Mouse (Mus musculus): ENCODE measurements around the gene Gm10271.

Gm10271 gene

DNA sequence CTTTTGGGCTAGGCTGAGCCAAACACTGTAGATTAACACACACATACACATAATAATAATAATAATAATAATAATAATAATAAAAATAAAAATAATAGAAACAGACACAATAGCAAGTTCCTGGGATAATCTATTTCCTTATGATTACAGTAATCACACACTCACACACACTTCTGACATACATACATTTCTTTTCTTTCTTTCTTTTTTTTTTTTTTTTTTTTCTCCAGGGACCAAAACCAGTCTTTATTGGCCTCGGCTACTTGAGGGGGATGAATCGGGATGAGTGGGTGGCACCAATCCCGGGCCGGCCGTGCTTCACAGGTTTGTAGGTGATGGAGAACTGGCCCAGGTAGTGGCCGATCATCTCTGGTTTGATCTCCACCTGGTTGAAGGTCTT is at the start of gene Gm10271:
Gene Gm10271, minus strand, starts transcription at position 101 of the 400 bp plus-strand sequence.
- in situ Hi-C loops (cut with MboI, MseI), result no loop called here

DNA sequence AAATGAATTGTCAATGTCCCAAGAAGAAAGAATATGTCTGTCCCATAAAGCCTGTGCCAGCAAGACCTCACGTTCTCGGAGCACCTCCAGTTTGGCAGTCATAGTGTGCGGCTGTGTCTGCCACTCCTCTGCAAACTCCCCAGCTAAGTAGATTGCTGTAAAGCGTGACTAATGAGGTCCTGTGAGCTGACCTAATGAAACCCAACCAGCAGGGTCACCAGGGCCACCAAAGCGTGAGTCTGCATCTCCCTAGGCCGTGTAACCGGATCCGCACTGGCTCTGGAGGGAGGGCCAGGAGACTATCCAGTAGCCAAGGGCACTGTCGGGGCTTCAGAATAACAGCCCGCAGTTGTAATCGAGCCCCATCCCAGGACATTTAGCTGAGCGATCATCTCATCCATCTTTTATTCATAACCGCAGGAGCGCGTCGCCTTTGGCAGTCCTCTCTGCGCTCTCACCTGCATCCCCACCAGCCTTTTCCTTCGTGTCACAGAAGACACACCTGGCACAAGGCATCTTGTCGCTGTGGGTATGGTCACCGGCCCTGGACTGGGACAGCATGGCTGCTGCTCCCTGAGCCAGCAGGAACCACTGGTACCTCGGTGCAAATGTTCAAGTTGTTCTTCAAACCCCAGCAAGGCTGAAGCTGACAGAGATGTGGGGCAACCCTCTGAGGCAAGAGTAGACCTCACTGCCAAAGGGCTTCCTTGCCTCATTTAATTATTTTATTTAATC is 48.8 kb upstream of the Gm10271 start:
- in situ Hi-C loops (cut with MboI, MseI), result no loop called here

DNA sequence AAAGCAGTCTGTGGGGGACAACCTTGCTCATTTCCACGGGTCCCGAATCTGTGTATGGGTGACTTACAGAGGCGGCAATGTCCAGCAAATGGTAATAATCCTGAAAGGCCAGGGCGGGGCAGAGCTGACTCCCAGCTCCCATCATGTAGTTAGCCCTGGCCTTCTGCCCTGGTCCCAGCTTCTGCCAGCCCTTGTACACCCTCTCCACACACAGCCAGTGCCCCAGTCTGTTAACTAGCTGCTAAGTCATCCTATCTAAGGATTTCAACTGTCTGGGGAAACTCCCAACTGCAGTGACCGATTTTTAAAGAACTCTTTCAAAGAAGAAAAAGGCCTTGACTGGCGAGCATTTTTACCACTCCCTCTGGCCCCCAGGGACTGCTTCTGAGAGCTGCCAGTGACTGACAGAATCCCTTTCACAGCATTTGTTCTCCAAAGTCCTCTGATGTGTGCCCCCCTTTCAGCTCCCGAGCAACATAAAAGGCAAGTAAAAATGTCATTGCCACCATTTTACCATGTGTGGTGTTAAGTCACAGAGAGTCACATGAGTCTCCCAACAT is 46.0 kb upstream of the Gm10271 start:
- in situ Hi-C loops (cut with MboI, MseI), result loop anchor here (10.0 kb wide), 1 partner anchor 1684 kb away; no protein-coding TSS in a partner anchor

DNA sequence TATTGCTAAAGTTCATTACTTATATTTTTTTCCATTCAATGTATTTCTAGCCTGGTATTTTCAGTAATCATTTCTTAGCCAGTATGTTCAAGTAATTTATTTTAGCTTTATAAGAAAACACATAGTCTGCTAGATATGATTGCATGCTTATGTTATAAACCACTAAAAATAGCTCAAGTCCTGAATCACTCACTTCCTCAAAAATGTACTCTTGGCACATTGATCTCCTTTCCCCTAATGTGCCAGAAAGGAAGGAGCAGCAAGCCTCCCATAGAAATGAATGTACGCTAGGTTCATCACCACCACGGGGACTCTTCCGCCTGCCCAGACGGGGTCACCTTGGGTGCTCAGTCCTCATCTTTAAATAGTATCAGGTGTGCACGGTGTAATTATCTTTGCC is 42.2 kb upstream of the Gm10271 start:
- in situ Hi-C loops (cut with MboI, MseI), result loop anchor here (10.0 kb wide), 1 partner anchor 1680 kb away; no protein-coding TSS in a partner anchor

DNA sequence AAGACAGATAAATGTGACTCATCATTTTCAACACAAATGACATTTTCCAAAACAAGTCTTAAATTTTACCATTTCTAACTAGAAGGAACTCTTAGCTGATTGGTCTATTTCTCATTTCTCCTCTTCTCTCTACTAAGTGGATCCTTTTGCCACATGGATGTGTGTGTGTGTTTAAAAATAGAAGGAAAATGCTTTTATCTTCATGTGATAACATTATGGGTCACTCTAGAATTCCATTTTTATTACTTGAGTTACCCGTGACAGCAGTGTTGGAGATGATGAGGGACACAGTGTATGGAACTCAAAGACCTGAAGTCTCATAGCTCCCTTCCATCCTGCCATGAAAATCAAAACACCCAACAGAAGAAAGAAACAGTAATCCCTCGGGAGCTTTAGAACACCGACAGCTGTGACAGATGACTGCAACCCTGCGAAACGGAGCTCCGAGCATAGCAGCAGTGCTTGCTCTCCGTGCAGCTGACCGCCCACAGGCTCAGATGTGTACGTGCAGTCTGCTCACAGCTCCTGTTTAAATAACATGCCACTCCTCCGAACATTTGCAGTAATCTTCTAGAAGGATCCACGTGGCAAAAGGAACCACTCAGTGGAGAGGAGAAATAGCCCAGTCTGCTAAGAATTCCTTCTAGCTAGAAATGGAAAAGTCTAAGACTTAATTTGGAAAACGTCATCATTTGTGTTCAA is 41.4 kb upstream of the Gm10271 start:
- in situ Hi-C loops (cut with MboI, MseI), result loop anchor here (10.0 kb wide), 1 partner anchor 1679 kb away; no protein-coding TSS in a partner anchor

DNA sequence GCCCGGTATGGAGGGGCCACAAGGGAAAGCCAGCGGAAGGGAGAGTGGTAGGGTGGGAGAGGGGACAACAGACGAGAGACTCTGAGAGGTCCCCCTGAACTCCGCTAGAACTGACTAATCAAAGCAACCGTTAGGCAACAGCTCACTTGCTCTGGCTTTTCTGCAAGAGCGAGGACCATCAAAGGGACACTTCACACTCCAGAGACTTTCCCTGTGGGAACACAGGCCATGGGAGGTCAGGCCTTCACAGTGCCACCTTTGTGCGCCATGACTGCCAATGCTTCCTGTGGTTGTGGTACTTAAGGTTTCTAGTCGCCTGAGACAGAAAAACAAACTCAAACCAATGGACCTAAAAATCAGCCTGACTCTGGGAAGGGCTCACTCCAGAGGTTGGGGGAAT is 38.6 kb upstream of the Gm10271 start:
- in situ Hi-C loops (cut with MboI, MseI), result loop anchor here (10.0 kb wide), 1 partner anchor 1676 kb away; no protein-coding TSS in a partner anchor

DNA sequence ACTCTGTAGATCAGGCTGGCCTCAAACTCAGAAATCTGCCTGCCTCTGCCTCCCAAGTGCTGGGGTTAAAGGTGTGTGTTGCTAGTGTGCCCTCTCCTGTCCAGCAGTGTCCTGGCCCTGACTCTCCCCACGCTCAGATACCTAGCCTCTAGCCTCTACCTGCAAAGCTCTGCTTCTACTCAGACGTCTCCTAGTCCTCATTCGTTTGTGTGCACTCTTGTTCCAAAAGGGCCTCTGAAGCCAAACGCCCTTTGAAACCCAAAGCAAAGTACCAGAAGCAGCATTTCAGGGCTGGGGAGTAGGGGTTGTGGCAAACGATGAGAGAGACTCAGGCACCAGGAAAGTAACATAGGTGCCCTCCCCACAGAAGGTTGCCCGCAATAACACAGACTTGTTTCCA is 37.3 kb upstream of the Gm10271 start:
- in situ Hi-C loops (cut with MboI, MseI), result loop anchor here (10.0 kb wide), 1 partner anchor 1675 kb away; no protein-coding TSS in a partner anchor

DNA sequence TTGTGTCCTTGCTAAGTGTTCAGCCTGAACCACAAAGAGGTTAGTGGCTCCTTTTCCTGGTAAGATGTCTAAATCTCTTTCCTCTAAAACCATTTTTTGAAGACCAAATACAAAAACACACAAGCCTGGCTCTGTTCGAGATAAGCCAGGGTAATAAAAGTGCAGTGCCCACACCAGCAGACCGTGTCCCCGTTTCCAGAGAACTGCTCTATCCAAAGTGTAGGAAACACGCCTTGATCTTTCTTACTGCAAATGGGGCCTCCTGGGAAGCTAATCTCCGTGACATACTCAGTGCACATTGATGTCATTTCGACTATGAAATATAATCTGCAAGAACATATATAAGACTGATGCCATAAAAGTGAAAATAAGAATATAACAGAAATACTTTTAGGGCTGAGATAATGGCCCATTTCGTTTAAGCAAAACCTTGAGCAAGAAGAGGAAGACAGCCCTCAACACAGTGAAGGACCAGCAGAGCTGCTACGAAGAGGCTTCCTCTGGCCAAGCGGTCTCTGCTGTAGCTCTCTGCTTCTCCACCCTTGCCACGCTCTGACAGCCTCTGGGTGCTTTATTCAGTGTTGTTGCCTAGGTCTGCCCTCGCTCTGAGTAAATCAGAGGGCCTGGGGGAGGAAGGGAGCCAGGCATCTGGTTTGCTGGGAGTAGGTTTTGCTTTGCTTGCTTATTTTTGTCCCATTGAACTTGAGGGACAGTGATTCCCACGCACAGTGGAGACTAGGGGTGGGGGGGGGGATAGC is 33.5 kb upstream of the Gm10271 start:
- in situ Hi-C loops (cut with MboI, MseI), result no loop called here

DNA sequence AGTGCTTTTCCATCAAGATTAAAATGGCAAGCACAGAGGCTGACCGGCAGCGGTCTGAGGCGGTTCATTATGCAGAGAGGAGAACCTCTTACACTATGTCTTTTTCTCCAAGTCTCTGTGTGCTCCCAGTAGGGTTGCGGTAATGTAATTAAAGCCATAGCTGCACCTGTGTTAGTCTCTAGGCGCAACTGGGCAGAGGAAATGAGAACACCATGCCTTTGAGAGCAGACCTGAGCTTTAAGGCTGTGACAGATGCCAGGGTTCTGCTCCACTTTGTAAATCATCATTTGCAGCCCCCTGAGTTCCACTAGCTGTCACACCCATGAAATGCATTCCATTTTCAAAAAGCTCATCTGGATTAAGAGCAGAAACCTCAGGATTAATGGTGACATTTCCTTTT is 32.3 kb upstream of the Gm10271 start:
- in situ Hi-C loops (cut with MboI, MseI), result no loop called here

DNA sequence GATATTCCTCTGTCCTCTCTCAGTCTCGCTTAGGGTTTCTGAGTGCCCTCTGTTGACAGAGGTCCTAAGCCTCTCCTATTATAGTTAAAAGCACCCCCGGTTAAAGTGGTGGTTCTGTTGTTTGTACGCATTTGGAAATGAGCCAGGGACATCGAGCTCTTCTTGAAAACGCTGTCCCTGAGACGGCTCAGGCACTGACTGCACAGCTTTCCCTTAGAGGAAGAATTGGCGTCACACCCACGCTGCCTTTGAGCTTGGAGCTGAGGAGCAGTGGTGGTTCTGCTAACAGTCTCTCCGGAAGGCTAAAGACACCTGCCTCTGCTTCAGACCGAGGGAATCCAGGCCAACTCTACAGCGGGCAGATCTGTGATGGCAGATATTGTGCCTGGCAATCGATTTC is 28.6 kb upstream of the Gm10271 start:
- in situ Hi-C loops (cut with MboI, MseI), result no loop called here

DNA sequence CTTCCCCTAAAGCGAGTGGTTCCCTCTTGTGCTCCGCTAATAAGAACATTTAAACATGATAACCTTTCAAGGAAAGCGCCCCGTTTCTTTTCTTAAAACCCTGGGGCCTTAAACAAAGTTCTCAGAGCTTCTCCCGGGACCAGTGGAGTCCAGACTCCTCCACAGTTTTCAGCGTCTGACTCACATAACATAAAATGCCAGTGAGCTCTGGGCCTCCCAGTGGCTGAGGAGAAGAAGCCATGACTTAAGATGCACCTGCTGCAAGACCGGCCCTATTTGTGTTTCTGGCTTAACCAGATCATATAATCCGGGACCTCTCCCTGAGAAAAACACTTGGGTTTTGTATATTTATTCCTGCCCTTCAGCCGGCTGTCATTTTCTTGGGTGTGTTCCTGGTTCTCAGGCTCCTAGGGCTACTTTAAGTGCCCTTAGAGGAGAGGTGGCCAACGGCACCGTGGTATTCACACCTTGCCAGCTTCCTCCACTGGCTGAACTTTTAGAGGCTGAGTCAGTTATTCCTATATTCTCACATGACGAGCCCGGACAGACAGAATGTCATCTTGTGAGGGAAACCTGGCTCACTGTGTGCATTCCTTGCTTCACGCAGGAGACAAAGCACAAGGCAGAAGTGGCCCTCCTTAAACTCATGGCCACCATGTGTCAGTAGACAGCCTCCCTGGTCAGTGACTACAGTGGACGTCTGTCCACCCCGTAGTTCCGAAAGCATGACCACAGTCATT is 26.5 kb upstream of the Gm10271 start:
- in situ Hi-C loops (cut with MboI, MseI), result no loop called here

DNA sequence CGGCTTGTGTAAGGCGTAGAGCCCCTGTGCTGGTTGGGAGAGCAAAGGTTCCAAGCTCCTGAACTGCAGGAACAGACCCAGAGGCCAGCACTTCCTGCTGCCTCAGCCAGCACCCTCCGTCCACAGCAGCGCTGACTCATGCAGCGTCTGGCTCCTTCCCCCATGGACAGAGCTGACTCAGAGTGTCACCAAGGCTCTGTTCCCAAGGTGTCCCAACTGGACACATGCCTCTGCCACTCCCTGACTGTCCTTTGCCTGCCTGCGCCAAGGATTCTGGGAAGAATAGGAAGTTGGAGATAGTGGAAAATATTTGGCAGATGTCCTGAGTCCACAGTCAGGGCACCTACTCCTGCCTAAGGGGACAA is 23.8 kb upstream of the Gm10271 start:
- in situ Hi-C loops (cut with MboI, MseI), result no loop called here

DNA sequence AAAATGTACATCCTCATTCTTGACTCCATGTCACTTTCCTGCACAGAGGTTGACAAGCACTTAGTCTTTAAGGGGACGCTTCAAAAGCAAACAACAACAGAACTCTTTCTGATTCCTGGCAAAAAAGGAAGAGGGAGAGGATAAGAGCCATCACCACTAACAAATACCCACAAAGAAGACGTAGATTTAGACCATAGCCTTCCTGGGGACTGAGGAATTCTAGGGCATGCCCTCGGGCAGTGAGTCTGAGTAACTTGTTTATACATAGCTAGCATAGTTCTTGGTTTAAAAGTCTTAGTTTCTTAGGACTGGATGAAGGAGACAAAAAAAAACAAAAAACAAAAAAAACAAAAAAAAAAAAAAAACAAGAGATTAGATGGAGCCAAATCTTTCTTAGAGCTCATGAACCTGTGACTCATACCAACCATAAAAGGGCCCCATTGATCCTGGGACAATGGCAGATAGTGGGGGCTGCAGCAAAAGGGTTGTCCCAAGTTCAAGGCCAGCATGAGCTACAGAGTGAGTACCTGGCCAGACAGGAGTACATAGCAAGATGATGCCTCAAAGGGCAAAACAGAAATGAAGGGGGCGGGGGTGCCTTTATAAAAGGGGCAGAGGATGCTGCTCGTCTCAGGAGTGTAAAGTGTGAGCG is 23.3 kb upstream of the Gm10271 start:
- in situ Hi-C loops (cut with MboI, MseI), result no loop called here

DNA sequence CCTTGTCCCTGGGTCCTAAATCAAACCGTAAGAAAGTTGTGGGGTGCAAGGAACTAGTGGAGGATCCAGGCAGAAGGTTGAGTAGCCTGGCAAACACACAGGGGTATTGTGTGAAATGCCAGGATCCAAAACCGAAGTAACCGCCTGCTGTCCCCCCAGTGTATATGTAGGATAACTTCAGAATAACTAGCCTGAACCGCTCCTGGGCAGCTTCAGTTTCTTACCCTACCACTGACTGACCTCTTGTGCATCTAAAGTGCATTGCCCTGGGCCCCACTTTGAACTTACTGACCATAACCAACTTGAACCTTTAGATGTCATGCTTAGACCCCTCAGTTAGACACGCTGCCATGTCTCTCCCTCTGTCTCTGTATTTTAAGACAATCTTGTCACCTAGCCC is 22.8 kb upstream of the Gm10271 start:
- in situ Hi-C loops (cut with MboI, MseI), result no loop called here

DNA sequence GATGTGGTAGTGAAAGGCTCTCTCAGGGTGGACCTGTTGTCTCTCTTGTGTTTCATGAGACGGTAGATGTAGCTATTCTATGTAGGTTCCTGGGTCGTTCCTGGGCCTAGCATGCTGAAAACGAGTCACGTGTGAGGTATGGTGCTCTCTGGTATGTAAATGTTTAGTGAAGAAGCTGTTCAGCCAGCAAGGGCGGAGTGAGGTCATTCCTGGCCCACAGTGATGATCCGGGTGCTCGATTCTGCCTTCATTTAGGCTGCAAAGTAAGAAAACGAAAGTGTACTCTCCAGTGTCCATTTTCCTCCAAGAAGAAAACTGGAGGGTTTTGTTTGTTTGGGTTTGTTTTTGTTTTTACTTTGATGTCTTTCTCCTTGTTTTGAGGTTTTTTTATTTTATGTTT is 21.6 kb upstream of the Gm10271 start:
- in situ Hi-C loops (cut with MboI, MseI), result no loop called here

DNA sequence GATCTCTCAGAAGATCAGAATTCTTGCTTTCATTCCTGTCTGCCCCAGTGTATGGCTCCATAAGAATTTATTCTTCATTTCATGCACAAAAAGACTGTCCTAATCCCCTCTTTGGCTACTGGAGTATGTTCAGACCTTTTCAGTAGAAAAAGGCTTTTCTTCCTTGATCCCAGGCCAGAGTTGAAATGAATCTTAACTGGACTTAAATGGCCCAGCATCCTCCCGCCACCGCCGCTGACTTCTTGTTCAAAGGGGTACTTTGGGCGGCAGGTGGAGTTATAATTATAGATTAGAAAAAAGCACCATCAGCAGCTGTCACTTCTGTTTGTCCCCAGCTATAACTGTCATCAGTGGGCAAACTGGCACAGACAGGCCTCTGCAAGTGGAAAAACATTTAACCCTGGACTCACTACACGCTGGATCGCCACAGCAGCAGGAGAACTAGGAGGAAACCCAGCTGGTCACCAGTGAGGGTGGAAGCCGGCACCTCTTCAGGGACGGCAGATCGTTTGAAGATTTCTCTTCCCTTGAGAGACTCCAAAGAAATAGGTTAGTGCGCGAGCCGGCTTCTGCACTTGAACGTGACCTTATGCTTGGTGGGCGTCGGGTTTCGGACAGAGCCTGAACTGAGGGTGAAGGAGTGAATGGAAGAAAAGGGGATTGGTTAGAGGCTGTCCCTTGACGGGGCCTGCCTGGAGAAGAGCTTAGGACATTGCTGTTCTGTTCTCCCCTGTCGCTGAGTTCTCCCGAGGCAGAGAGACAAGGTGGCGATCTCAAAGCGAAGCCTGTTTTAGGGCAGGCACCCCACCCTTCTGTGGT is 14.1 kb upstream of the Gm10271 start, which contains the start of gene Best3:
Gene Best3, plus strand, starts transcription at position 51 of the 819 bp plus-strand sequence.
- in situ Hi-C loops (cut with MboI, MseI), result no loop called here

DNA sequence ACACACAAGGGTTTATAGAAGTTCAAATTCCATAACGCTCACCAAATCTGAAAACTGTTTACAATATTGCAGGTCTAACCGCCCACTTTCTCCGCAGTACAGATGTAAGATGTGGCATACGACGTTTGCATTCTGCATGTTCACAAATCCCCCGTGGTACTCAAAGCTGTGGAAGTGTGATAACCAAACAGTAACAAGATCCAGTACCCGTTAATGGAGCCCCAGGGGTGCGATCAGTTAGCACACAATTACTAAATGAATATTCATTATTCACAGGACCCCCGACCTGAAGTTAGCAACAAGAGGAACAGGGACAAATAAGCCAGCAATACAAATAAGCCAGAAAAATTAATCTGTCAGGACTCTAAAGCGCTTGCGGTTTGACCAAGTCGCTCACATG is 12.4 kb upstream of the Gm10271 start:
- in situ Hi-C loops (cut with MboI, MseI), result no loop called here

DNA sequence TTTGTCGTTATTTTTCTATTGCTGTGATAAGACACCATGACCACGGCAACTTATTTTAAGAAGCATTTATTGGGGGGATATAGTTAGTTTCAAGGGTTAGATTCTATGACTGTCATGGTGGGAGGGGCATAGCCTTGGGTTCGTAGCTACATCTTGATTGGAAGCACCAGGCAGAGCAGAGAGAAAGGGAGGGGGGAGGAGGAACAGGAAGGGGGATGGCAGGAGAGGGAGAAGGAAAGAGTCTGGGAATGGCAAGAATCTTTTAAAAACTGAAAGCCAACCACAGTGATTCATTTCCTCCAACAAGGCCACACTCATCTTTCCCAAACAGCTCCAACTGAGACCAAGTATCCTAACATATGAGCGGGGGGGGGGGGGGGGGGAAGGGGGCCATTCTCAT is 10.1 kb upstream of the Gm10271 start:
- in situ Hi-C loops (cut with MboI, MseI), result no loop called here

DNA sequence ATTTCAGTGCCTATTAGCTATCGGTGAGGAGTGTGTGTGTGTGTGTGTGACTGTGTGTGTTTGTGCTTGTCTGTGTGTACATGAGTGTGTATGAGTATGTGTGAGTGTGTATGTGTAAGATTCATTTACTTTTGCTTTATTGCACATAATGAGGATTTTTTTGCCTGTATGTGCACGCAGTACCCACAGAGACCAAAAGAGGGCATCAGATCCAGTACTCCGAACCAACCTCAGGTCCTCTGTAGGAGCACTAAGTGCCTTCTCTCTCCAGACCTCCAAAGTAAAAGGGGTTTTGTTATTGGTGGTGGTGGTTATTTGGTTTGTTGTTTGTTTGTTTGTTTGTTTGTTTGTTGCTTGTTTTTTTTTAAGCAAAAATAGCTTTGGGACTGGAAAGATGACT is 8.5 kb upstream of the Gm10271 start:
- in situ Hi-C loops (cut with MboI, MseI), result no loop called here

DNA sequence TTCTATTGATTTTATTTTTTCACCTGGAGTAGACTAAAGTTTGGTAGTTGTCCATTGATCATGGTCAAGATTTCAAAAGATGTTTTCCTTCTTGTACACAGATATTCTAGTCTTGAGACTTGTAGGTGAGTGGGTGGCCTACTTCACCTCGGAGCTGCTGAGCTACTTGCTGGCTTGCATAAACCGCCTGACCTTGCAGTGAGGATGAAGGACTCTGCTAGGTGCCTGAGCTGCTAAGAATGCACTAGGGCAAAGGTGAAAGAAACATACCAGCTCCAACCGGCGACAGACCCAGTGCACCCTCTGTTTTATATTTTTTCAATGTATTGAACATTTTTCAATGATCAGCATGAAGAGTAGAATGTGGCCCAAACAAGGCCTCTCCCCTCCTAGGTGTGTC is 7.9 kb upstream of the Gm10271 start:
- in situ Hi-C loops (cut with MboI, MseI), result no loop called here
